Mouse (Mus musculus) fat pad, adult 2 months (tissue): ENCODE results near the gene Olfr374.
"Not testable (repeated sequence)": the region's sequence is repeated elsewhere in the genome, so short reads cannot be mapped to it uniquely, and the experiment has no call there.

Experiments
- DNase-seq: peaks from one replicate; pipeline ENCODE4 v3.0.0-alpha.2; 2011; ENCODE audit warnings: low read depth, low spot score; ENCODE audit errors: extremely low read depth

Gene Olfr374

GRCm38 (mm10) chr8:72106740-72107139 lies at the start of gene Olfr374:
Olfr374 (plus strand) TSS chr8:72107040.
- DNase-seq: no peak

- DNase-seq: not testable (repeated sequence)
These were observed 49.2 kb upstream of the Olfr374 start for GRCm38 (mm10) chr8:72057643-72058042.

GRCm38 (mm10) chr8:72066819-72067399 lies 39.9 kb upstream of the Olfr374 start:
- not testable (repeated sequence) for DNase-seq

- not testable (repeated sequence) for DNase-seq
These were observed 24.0 kb upstream of the Olfr374 start, which contains the start of gene Olfr373 for GRCm38 (mm10) chr8:72082877-72083276. Olfr373 (plus strand) TSS chr8:72083177.

GRCm38 (mm10) chr8:72084744-72085143 lies 22.1 kb upstream of the Olfr374 start:
- no peak for DNase-seq

- not testable (repeated sequence) for DNase-seq
These were observed 19.2 kb upstream of the Olfr374 start for GRCm38 (mm10) chr8:72087611-72088010.

GRCm38 (mm10) chr8:72096721-72097120 lies 10.1 kb upstream of the Olfr374 start:
- not testable (repeated sequence) for DNase-seq

GRCm38 (mm10) chr8:72099377-72100103 lies 7.3 kb upstream of the Olfr374 start:
- DNase-seq: not testable (repeated sequence)

- no peak for DNase-seq
These were observed 1.7 kb upstream of the Olfr374 start for GRCm38 (mm10) chr8:72105165-72105564.

GRCm38 (mm10) chr8:72110876-72111275 lies 4.0 kb downstream of the Olfr374 start:
- DNase-seq: no peak

- DNase-seq: no peak
These were observed 5.6 kb downstream of the Olfr374 start for GRCm38 (mm10) chr8:72112486-72112885.

GRCm38 (mm10) chr8:72115202-72115601 lies 8.4 kb downstream of the Olfr374 start:
- no peak for DNase-seq

- DNase-seq: no peak
These were observed 11.8 kb downstream of the Olfr374 start for GRCm38 (mm10) chr8:72118616-72119015.

GRCm38 (mm10) chr8:72121486-72121885 lies 14.6 kb downstream of the Olfr374 start:
- DNase-seq: not testable (repeated sequence)

GRCm38 (mm10) chr8:72121997-72122396 lies 15.2 kb downstream of the Olfr374 start:
- DNase-seq: no peak

GRCm38 (mm10) chr8:72127834-72128233 lies 21.0 kb downstream of the Olfr374 start:
- DNase-seq: no peak

- DNase-seq: no peak
These were observed 24.4 kb downstream of the Olfr374 start for GRCm38 (mm10) chr8:72131251-72131650.

- no peak for DNase-seq
These were observed 25.1 kb downstream of the Olfr374 start for GRCm38 (mm10) chr8:72131901-72132300.

- DNase-seq: no peak
These were observed 25.6 kb downstream of the Olfr374 start for GRCm38 (mm10) chr8:72132417-72132816.

GRCm38 (mm10) chr8:72132891-72133290 lies 26.1 kb downstream of the Olfr374 start:
- no peak for DNase-seq

- DNase-seq: no peak
These were observed 26.7 kb downstream of the Olfr374 start for GRCm38 (mm10) chr8:72133507-72133906.

GRCm38 (mm10) chr8:72134756-72135445 lies 28.1 kb downstream of the Olfr374 start, which contains the start of gene Tpm4:
Tpm4 (plus strand) TSS chr8:72134975.
- DNase-seq: no peak
